Mouse (Mus musculus) right cerebral cortex, postnatal 36 days (tissue): ENCODE measurements around the gene Ntrk3.

ENCODE experiments used
- DNase-seq, 2 experiments: peaks; one replicate each; pipeline ENCODE4 v3.0.0; 2022; ENCODE audit warnings: low spot score in 2 of 2, mixed read lengths in 1 of 2

Ntrk3 gene

DNA sequence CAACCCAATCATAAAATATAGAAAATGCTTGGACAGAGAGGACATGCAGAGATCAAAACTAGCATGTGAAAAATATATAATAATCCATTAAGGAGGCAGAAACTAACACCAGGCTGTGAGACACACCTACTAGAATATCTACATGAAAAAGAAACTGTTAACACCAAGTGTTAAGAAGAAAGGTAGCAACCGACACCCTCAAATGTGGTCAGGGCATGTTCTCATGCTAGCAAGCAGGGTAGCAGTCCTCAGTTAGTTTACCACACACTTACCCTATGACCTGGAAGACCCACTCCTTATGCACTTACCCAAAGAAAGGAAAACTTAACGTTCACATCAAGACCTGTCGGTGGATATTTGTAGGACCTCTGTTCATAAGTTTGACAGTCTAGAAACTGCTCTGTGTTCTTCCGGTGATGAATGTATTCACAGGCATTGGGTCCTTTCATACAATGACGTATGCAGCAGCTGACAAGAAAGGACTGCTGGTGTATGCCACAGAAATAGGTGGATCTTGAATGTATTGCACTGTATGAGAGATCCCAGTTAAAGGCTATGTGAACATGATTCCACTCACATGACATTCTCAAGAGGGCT is at the start of gene Ntrk3:
Ntrk3 (minus strand) TSS at position 399 of the 597 bp plus-strand sequence.
- no peak for DNase-seq

- no peak for DNase-seq
These were observed 48.1 kb upstream of the Ntrk3 start for GRCm38 (mm10) chr7:78785906-78786305.

GRCm38 (mm10) chr7:78782639-78783581 is 45.1 kb upstream of the Ntrk3 start, which contains the start of the genes Mrps11 and Mrpl46:
Mrps11 (plus strand) TSS chr7:78783119.
Mrpl46 (minus strand) TSS chr7:78783531.
- peak; percentile 76 to 80 for DNase-seq

DNA sequence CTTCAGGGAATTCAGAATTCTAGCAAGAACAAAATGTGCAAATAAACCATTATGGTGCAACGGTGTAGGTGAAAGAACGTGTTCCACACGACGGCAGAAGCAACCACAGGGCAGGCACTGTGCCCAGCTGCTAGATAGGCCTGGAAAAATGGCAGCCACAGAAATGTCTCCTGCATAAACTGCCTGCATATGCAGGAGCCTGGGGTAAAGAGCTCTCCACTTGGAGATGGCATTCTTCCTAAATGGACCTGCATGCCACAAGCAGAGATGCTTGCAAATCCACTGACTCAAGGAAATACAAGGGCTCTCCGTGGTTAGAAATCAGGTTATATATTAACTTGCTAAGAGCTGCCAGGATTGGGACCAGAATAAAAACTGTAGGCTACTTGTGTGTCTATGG is 40.9 kb upstream of the Ntrk3 start:
- no peak for DNase-seq

- DNase-seq = no peak
These were observed 33.1 kb upstream of the Ntrk3 start for GRCm38 (mm10) chr7:78770936-78771335.

DNA sequence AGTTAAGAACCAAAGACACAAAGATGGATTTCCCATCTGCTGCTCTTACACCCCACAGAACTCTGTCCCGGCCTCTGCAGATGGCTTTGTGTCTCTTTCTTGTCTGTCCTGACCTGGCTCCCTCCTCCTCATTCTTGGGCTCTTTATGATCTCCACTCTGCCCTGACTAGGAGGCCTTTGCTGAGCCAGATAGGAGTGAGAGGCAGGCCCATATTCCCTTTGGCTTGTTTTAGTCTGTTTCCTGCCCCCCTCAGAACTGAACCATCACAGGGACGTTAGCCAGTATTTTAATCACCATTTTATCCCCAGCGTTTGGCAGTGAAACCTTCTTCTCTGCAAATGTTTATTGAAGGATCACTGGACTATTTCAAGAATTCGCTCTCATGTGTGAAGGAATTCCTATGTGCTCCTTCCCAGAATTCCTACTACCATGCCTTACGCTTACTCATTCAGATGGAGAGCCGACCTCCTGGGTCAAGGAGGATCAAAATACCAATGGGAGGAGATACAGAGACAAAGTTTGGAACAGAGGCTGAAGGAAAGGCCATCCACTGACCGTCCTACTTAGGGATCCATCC is 31.4 kb upstream of the Ntrk3 start:
- no peak for DNase-seq

DNA sequence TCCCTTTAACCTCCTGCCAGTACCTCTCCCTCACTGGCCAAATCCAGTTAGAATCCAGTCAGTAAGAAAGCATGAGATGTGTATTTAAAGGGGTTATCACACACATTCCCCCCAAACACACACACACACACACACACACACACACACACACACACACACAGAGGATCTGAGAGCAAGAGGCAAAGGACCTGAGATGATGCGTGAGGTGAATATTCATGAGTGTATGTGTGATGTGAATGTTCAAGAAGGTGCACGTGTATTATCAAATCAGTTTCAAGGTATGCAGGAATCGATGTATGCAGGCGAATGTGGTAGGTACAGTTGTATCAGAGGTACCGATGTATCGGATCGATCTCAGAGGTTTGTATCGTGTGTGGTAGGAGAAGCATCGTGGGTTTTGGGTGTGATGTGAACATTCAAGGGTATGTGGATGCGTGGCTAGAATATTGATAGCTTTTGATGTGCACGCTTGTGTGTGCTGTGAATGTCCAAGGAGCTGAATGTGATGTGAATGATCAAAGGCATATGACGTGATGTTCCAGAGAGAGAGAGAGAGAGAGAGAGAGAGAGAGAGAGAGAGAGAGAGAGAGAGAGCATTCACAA is 30.2 kb upstream of the Ntrk3 start:
- DNase-seq = no peak

DNA sequence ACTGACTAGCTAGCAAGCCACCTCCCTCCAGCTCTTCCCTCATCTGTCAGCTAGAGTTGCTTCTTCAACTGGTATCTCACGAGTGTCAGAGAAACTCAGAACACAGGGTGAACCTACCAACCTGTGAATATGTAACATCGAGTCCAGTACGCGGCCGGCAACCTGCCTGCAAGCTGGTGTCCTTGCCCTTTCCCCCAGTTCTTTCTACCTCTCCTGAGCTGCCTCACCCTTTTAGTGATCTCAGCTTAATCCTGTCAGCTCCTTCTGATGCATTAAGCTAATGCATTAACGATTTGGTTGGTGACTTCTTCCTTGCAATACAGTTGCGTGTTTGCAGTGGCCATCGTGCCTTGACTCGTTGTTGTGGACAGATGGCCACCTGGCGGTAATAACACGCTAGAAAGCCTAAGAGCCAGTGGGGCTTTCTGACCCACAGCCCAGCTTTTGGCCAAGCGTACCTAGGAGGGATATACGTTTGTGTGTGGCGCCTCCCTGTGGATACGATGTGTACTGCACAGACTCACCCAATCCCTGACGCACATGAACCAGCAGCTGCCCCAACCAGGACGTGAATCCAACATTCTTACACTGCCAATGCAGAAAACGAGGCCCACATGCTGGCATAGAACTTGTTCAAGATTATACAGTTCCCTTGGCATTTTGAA is 28.3 kb upstream of the Ntrk3 start:
- DNase-seq = peak; percentile 83 to 87

- no peak for DNase-seq
These were observed 27.4 kb upstream of the Ntrk3 start for GRCm38 (mm10) chr7:78765215-78765631.

- DNase-seq = no peak
These were observed 26.0 kb upstream of the Ntrk3 start for GRCm38 (mm10) chr7:78763801-78764200.

DNA sequence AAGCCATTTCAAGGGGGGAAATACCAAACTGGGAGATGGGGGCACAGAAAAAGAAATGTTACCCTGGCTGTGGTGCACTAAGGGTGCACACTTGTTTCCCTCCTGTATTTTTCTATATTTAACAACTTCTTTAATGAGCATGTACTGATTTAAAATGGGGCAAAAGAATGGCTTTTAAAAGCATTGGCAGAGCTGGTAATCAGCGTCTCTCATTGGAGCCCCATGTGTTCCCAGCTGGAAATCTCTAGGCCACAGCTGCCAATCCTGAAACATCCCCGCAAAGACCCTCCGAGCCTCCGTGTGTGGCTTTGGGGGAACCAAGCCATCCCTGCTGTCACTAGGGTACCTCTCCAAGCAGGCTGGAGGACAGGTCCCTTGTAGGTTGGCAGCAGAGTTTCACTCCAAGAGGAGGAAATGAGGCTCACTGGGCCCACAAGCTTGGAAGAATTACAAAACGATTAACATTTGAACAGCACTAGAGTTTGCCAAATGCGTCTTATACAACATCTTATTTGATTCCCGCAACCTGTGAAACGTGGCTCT is 16.7 kb upstream of the Ntrk3 start:
- no peak for DNase-seq

GRCm38 (mm10) chr7:78753752-78754457 is 16.1 kb upstream of the Ntrk3 start:
- DNase-seq = no peak

- no peak for DNase-seq
These were observed 15.1 kb upstream of the Ntrk3 start for GRCm38 (mm10) chr7:78752961-78753360.

DNA sequence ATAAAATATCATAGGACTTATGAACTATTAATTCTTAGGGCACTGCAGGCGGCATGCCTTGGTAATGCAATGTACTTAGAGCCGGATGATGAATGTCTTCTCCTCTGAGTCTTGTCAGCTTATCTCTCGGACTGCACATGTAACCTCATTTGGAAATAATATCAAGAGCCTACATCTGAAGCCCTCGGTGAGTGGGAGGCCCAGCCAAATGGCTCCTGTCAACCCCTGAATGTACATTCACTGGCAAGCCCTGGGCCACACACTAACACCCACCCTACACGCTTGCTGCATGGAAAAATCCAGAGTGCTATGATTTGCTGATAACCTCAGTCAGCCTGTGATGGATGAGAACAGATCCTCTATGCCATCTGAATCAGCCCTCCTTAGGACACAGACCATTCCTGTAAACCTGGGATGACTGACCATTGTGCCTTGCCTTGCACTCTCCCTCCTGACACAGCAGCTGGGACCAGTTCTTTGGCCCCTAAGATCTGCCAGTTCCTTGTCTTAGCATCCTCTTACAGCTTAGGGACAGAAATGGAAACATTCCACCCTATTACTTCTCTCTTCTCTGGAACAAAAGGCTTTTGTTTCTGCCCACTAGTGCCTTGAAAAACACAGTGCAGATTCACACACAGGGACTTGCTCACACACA is 6.0 kb upstream of the Ntrk3 start:
- DNase-seq = no peak

DNA sequence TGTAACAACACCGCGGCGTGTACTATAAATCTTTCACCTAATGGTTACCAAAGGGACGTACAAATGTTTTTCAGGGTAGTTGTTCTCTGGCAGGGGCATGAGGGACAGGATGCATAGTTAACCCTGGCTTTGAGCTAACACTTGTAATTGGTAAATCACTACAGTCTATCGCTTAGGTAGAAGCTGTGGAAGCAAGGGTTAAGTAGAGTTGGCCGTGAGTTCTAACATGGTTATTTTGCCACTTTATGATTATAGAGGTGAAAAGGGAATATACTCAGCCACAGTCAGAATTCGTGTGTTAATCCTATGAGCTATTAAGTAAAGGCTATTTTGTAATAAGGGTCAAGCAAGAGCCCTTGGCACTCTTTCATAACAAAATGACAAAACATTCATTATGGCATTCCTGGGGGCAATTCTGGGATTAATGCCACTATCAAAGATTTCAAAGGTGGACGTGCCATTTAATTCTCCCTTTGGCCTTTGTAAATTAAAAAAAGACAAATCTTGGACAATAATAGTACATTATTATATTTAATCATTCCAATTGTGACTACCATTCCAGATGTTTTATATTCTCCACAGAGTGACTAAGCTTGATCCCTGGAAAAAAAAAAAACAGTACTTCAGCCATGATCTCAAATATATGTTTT is 1.7 kb upstream of the Ntrk3 start:
- DNase-seq = no peak

DNA sequence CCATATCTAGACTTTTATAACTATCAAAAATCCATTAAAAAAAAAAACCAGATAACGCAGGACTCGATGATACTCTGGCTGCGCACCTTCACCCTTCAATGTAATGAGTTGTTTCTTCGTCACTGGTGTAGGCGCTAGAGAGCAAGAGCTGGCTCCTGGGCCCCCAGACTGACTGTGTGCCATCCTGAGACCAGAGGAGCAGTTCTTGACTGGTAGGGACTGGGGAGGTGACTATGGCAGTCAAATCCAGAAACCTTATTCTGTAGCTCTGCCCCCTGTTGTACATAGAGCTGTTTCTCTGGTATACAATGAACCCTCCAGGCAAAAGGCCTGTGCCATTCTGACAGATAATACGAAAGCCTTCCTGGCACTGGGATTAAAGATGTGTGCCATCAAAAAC is 616 bp downstream of the Ntrk3 start:
- DNase-seq = no peak

DNA sequence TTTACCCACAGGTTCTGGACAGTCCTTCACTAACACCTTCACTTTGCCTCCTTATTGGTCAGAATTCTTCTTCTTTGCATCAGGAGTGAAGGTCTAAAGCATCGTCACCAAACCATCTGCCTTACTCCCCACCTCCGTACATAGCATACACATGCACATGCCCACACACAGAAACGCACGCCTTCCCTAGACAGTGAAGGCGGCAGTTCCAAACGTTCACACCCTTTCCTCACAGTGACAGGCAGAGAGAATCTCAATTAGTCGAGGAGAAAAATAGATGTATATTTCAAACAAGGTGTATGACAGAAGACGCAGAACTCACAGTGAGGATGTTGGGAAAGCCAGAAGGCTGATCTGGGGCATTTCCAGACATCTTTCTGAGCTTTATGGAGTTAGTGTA is 6.4 kb downstream of the Ntrk3 start:
- DNase-seq = peak; percentile 61 to 77

DNA sequence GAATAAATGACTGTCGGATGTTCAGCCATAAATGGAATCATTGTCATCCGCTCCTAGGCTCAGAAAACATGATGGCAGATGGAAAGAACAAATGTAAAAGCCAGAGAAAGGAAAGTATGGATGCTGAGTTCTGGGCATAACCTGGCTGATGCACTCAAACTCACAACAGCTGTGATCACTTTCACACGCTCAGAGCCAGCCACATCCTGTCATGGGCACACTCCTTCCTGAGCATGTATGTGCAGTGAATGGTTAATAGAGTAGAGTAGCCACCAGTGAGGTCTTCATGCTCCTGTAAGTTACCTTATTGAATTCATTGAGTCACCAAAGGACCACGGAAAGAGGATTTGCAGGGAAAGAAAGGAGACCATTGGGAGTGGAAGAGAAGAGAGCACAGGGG is 13.2 kb downstream of the Ntrk3 start:
- no peak for DNase-seq

DNA sequence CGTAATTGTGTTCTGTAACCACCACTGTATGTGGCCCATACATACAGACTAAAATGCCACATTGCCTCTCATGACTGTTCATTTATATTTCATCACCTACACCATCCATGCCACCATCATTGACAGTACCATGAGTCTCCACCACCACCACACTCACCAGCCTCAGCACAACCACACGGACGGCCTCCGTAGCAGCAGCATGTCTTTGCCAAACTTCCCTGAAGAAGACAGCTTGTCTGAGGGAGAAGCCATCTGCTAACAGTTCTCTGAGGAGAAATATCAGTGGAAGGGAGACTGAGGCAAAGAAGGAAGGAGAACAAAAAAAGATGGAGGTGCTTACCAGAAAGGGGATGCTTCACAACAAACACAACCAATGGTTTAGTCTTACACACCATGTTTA is 15.8 kb downstream of the Ntrk3 start:
- DNase-seq = no peak
